Mouse (Mus musculus) cerebellum, postnatal 14 days (tissue): ENCODE measurements at regions not wholly inside any gene's neighbourhood (a gene's known extent, or its start where the extent isn't known, plus 50 kb on each side); places are given as distances from the start of the nearest gene placed in this dataset.
"Not testable (repeated sequence)": the region's sequence is repeated elsewhere in the genome, so short reads cannot be mapped to it uniquely, and the experiment has no call there.

Source experiments
- DNase-seq, 2 experiments: peaks; one replicate each; pipeline ENCODE4 v3.0.0; 2021; ENCODE audit warnings: mixed read lengths in 2 of 2

DNA sequence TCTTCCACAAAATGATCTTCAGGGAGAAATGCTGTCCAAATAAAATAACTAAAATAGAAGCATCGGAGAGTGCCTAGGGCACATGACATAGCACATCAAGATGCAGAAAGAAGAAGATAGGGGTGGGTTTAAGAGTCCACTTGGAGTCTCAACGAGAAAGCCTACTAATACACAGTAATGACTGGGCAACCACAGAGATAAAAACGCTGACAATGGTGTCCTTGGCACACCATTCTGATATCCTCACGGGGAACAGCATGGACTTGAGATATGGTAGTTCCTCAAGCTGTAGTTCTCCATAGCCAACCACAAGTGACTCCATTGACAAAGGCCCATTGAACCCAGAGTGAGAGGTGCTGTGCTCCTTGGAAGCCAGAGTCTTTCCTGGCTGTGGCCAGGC, 105.8 kb downstream of the Dad1 start:
- no peak for DNase-seq

DNA sequence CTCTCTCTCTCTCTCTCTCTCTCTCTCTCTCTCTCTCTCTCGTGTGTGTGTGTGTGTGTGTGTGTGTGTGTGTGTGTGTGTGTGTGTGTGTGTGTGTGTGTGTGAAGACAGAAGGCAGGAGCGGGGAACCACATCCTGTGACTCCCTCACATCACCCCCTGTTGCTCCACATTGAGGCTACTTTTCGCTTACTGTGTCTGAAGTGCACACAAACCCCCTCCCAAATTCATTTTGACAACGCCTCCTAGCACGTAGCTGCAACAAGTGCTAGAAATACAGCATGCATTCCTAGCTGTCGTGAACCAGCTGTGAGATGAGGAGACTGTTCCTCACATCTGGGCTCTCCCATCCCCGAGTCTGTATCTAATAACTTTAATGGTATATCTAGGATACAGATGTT, 106.4 kb downstream of the Dad1 start:
- no peak for DNase-seq

DNA sequence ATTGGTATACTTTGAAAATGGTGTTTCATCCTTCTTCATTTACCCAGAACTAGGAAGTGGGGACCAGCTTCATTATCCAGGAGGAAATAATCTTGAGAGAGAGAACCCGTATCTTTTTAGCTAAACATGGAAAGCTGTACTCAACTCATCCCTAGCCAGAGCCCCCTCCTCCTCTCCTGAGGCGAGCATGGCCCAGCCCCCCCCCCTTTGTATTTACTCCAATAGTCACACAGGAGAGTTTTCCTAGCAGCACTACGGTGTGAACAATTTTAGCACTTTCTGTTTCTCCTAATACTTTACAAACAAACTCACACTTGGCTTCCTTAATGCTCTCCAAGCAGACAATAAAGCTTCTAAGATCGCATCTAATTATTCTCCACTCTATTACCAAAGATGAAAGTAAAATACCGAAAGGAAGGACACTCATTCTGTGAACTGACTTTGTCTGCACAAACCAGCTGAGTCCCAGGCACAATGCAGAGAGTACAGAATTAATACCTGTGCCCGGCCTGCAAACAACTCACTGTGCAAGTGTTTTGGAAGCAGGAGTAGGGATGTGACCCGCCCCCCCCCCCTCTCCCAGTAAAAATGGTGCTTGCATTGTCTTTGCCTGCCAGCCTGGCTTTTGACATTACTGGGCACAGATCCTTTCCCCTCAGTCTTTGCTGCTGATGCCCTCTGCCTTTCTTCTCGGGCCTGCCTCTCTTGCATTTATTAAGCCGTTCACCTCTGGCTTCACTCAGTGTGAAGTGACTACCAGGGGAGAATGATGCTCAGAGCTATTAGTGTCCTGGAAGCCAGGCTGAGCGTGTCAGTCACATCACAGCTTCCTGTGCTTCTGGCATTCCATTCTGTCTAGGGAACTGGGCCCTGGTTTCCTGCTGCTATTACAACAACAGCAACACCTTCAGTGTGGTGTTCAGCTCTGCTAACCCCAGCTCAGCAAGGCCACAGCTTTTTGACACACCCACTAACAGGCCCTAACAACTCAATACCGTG, 107.9 kb downstream of the Dad1 start:
- DNase-seq: no peak

DNA sequence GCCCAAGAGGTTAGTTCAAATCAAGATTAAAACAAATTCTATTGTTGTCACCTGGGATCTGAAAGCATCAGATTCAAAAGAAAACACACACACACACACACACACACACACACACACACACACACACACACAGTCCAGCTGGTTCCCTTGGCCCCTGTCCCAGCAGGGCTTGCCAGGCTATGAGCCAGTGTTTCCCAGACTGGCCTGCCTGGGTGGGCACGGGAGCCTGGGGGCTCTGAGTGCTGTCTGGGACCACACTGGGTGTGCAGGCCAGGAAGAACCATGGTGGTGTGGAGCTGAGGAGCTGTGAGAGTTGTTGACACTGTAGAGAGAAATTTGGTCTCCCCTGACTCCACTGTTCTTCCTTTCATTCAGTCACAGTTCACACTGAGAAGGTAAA, 110.1 kb downstream of the Dad1 start:
- peak; percentile 78 to 84 for DNase-seq

DNA sequence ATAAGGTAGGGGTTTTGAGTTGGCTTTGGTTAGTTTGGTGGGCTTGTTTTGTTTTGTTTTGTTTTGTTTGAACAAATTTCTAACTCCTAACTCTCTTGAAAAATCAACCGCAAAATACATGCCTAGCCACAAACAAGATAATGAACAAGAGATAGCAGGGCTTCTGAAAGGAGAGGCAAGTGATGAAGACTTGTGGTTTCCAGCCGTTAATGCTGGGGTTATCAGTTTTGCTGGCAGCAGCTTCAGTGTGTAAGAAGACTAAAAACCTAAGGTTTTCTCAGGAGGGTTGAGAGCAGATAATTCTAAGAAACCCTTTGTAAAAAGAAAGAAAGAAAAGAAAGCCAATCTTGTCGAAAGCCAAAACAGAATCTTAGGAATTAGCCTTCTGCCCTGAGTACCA, 115.6 kb downstream of the Dad1 start:
- DNase-seq: no peak

DNA sequence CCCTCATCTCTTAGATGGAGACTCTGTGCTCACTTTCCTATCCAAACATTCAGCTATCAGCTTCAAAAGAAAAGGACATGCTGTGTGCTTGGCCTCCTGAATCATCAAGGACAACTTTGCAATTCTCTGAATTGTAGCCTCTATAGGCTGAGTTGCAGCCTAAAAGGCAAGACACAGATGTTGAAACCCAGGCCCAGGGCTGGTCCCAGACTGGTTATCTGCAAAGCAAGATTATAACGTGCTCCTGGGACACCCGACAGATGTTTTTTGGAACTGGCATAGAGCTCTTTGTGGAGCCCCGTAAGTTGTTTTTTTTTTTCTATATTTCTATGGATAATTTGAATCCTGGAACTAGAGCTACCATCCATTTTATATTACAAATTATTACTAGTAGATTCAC, 117.4 kb downstream of the Dad1 start:
- no peak for DNase-seq

DNA sequence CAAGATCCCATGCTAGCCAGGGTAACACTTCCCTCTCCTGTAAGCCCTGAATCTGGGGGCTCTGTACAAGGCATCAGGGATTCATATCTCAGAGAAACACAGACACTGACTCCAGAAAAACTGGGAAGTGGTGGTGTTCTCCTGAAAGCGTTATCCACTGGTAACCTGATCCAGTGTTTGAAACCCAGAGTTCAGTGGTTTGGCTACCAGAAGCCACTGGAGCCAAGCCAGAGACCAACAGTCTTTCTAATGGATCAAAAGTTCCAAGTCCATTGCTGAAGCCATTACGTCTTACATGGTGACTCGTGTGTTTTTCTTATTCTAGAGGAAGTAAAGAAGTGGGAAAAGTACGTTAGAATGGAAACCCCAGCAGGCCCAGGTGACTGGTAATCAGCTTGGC, 125.6 kb downstream of the Dad1 start:
- DNase-seq: no peak

DNA sequence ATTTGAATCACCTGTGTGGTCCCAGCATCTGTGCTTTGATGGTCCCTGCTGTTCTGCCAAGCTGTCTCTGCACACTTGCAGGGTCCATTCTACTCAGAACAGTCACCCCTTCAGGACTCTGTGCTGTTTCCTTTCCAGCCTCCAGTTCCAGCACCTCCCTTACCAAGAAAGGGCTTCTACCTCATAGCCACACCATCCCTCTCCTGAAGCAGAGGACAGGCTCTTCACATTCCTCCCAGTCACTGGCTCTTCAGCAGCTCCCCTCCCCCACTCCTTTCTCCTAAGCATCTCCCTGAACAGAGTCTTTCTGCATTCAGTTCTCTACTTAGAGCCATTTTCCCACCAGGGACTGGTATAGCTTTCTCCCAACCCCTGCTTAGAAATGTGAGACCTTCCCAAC, 128.4 kb downstream of the Dad1 start:
- peak; percentile 25 to 31 for DNase-seq

DNA sequence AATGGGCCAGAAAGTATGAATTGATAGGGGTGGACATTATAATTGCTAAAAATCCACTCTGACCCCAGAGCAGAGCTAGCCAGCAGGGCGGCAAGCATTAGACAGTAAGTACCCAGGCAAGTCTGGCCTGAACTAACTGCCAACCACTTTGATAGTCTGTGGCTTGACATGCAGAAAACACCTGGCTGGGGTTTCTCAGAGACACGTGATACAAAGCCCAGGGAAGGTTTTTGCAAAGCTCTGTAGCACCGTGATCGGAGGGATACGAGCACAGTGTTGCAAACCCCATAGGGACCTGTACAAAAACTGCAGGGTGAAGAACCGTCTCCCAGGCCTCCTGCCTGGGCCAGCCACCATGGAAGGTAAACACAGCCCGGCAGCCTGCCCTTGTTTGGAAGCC, 131.9 kb downstream of the Dad1 start:
- no peak for DNase-seq

DNA sequence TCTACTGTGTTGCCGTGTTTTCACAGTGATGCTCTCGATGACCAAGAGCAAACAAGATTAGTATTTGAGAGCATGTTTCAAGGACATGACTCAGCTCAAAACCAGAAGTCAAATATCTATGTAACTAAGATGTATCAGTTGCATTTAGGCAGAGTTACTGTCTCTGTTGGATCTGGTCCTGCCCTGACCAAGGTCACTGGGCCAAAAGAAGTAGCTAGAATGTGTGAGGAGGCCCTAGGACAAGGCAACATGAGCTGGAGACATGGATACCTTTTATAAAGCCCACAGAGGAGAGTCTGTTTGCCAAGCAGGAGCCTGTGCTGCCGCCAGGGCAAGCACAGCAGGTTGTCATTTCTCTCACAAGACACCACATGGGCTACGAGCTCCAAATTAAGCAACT, 132.6 kb downstream of the Dad1 start:
- peak in 1 of 2 experiments; percentile 21 for DNase-seq

DNA sequence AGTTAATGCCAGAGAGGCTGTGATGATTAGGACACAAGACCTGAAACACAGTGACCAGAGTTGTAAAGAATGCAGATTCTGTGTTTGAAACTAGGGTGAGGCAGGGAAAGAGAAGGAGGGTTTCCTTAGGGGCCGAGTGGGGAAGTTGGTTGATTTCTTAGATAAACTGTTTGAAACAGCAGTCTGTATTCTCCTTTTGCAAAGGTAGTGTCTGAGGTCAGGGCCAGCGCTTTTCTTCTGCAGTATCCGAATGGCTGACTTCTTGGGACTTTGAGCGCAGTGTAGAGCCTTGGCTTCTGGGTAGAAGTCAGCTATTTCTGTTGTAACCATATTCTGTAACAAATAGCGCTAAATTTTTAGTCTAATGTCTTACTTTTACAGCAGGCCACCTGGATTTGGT, 133.7 kb downstream of the Dad1 start:
- no peak for DNase-seq

DNA sequence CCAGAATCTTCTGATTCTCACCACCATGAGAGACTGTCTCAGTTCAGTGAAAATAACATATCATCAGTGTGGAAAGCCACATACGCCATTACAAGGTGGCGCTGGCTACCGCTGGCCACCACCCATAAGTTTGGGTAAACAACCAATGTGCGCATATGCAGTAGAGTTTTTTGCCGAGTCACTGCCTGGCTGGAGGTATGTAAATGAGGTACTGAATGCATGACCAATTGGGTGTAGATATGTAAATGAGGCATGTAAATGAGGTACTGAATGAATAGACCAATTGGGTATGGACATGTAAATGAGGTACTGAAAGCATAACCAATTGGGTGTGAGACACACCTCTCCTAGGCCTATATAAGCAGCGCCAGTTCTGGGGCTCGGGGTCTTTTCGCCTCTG, 136.3 kb downstream of the Dad1 start:
- DNase-seq: not testable (repeated sequence)

DNA sequence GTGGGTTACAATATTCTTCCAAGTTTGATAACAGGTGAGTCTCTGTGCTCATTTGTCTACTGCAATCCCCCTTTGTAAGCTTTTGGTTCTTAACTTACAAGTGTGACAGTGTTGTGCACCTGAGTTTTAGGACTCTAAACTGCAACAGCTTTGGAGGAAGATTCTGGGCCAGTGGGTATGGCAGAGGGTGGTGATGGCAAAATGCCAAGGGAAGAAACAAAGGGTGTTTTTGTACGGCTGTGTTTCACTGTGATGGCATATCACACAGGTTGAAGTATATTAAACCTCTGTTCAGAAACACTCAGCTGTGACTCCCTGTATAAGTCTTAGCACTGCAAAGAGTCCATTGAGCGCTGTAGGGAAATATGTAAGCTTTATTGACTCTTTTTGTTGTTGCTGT, 140.7 kb downstream of the Dad1 start:
- DNase-seq: no peak

DNA sequence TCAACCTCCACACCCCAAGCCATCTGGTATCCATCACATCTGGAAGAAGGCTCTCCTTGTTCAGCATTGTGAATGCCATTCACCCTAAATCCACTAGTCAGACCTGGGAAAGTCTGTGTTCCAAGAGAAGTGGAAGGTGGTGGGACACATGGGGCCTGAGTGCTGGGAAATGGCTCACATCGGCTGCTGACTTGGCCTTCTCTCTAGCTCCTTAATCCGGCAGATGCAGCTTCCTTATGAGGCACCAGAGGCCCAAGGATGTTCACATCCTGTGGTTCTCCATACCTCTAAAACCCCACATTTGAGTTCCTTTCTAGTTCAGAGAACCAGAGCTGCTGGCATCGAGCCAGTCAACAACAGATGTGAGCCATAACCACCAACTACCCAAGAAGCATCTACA, 142.9 kb downstream of the Dad1 start:
- peak in 1 of 2 experiments; percentile 12 for DNase-seq

DNA sequence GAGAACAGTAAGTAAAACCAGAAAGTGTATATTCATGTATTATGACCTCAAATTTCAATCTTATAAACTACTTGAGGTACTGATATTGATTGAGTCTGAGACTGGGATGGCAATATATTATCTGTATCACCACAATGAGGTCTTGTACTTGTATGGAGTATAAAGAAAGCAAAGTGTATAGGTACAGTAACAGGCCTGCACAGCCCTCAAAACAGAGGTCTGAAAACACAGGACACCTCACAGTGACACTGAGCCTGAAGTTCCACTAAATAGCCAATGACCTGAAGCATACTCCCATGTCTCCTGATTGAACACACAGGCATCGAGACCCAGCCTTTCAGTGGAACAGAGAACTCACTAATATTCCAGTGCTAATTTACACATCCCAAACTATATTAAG, 144.8 kb downstream of the Dad1 start:
- no peak for DNase-seq

DNA sequence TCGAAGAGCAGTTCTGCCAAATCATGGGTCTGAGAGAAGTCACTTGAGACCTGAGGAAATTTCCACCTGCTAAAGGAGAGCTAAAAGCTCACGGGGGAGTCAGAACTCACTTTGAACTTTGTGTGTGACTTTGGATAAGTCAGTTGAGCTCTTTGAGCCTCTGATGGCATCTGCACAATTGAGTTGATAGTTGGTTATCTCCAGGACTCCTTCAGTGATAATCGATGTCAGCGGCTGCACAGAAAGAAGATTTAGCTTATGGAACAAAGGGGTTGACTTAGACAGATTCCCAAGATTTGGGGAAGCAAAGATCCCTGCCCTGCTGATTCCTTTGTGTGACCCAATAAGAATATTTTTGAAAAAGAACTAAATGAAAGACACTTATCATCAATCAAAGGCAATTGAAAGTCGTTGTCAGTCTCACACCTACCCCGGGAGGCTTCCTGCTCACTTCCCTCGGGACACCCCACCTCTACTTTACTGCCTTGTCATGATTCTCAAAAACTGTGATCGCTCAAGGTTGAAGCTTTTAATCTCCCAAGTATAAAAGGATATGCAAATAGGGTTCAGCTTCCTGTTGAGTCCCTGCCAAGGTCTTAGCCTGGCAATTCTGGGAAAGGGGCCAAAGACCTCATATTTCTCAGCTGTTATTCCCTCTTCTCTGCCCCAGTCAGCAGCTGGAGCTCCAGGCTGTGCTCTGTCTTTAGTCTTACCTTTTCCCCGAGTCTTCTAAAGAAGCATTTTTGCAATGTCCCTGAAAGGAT, 145.4 kb downstream of the Dad1 start:
- peak; percentile 36 to 37 for DNase-seq

DNA sequence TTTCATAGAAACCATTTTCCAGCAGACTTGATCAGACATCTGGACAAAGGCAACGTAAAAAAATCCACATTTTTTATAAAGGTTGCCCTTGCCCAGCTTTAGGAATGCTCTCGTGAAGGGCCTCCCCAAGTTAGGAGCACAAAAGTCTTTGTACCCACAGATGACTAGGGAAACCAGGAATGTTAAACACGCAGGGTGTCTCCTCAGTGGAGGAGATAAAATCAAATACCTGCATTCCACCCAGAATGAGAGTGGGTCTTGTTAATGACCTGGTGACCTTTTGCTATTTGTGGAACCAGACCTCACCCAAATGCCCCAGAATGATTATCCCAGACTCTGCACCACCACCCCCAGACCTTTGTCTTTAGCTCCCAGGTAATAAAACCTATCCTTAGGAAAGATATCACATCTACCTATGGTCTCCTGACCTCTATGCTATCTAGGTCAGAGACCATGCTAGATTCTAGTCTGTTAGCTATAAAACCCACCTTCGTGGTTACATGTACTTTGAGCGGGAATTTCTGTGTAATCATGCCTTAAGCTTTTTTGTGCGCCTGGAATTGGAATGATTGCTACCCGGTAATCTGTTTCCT, 146.6 kb downstream of the Dad1 start:
- no peak for DNase-seq

DNA sequence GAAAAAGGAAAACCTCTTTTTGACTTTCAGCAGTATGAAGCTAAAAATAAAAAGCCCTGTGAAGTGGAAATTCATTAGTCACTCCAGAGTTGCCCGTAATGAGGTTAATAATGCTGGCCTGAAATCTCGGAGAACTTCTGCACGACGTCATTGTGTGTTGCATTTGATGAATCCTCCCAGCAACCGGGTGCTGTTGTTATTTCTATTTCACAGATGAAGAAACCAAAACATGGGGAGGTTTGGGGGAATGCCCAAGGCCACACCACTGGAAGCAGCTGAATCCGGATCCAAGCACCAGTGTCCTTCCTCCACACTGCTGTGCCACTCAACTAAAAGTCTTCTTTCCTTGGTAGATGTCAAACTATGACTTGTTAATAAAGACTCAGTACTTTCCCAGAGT, 149.7 kb downstream of the Dad1 start:
- no peak for DNase-seq

DNA sequence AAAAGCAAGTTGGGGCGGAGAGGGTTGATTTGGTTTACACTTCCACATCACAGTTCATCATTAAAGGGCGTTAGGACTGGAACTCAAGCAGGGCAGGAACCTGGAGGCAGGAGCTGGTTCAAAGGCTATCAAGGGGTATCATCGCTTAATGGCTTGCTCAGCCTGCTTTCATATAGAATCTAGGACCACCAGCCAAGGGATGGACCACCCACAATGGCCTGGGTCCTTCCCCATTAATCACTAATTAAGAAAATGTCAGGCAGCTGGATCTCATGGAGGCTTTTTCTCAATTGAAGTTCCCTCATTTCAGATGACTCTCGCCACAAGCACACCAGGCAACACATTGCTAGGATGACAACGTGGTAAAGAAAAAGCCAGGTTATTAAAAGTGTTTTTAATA, 150.4 kb downstream of the Dad1 start:
- DNase-seq: no peak

DNA sequence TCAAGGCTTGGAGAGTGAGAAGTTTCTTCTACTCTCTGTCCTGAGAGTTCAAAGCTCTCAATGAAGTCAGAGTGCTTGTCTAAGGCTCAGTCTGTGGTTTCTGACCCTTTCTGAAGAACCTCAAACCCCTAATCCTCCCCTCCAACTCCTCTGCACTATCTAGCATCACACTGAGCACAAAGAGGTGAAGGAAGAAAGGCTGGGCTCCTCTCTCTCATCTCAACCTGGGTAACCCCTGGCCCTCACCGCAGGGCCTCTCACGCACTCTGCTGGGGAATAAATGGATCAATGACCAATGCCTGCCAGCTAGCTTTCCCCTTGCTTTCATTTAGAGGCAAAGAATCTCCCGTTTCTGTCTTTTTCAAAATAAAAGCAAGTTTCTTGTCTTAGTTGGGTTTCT, 150.8 kb downstream of the Dad1 start:
- DNase-seq: no peak

DNA sequence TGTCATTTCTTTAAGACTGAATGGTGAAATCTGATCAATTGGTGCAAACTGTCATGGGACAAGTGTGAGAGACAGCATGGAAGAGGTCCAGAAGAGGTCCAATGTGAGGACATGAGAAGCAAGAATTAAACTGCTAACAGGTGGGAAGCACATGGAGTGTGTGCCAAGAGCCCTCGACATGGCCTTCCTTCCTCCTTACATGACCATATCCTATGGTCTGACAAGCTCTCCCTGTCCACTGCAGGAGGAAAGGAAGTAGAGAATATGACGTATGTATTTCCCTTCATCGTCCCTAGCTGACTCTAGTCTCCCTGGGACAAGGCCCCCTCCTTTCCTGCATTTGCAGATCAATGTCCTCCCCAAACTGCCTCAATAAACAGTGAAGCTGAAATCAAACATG, 152.1 kb downstream of the Dad1 start:
- no peak for DNase-seq

DNA sequence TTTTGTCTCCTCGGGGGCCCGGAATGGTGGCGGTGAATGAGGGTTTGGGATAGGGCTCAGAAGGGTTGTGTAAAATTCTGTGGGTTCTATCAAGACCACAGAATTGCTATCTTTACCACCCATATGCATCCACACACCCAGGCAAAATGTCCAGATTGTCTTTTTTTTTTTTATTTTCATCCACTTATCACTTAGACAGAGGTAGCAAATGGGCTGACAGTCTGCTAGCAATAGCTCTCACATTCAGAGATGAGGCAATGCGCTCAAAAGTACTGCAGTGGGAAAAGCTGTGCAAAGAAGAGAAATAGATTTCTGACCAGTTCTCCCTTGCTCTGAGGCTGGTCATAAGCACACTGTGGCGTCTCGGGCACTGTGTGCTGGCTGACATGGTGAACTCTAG, 154.5 kb downstream of the Dad1 start:
- DNase-seq: no peak

DNA sequence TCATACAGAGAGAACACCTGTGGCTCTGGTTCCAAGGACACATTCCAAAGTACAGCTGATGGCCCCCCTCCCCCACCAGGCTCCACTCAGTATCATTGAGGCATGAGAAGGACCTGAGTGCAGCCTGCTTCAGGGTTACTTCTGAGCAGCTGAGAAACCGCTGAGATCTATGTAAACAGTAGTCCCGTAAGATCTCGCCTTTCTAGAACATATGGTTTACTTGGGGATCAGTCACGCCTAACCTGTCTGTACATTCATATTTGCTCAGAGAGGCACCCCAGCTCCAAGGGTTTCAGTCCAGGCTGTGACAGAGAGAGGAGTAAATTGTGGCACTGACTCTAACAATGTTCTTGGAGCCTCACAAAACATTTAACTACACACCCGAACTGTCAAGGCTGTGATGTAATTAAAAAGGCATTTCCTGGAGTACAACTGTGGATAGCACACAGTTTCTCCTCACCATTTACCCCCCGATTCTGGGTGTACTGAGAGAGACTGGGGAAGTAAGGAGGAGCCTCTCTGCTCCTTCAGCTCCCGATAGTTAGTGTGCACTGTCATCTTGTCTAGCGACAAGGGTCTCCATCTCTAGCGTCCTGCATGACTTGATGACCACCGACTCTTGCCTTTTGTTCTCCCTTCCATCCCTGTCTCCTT, 155.7 kb downstream of the Dad1 start:
- no peak for DNase-seq
